Mouse (Mus musculus) midbrain, embryonic 11.5 days (tissue): Measurements from ENCODE around the gene Calhm1. TPM values are rescaled to one million over a fixed set of nuclear protein-coding genes. Genes with fewer than 3 reads are reported as not detected.

Experiments
- ATAC-seq: fragments of 200-750 bp; cut with Nextera tagmentation; 2 replicates; pipeline ENCODE4 v1.8.0; 2017; ENCODE audit warnings: moderate TSS enrichment, moderate library complexity; ENCODE audit not compliant: low FRiP score
- DNase-seq: peaks from one replicate; pipeline ENCODE4 v3.0.0; 2015; ENCODE audit warnings: low spot score; ENCODE audit errors: missing footprints
- H3K27ac ChIP-seq: fragments of 300-500 bp; sonication (generic); 2 replicates; pipeline ENCODE4 v1.5.1; 2014; ENCODE audit warnings: low read depth, low read length
- H3K27me3 ChIP-seq: fragments of 300-500 bp; sonication (generic); 2 replicates; pipeline ENCODE4 v1.6.1; 2014; ENCODE audit warnings: mild to moderate bottlenecking, low read length, moderate library complexity, mixed read lengths; ENCODE audit not compliant: control insufficient read depth, insufficient read depth
- H3K36me3 ChIP-seq: fragments of 300-500 bp; sonication (generic); 2 replicates; pipeline ENCODE4 v1.6.1; 2014; ENCODE audit warnings: mild to moderate bottlenecking, low read length, moderate library complexity, mixed read lengths; ENCODE audit not compliant: control insufficient read depth, insufficient read depth
- H3K4me1 ChIP-seq: fragments of 300-500 bp; sonication (generic); 2 replicates; pipeline ENCODE4 v1.6.1; 2014; ENCODE audit warnings: low read length; ENCODE audit not compliant: control insufficient read depth, insufficient read depth
- H3K4me2 ChIP-seq: fragments of 300-500 bp; sonication (generic); 2 replicates; pipeline ENCODE4 v1.6.1; 2014; ENCODE audit warnings: mild to moderate bottlenecking, moderate library complexity
- H3K4me3 ChIP-seq: fragments of 300-500 bp; sonication (generic); 2 replicates; pipeline ENCODE4 v1.5.1; 2014; ENCODE audit warnings: low read depth, low read length
- H3K9ac ChIP-seq: fragments of 300-500 bp; sonication (generic); 2 replicates; pipeline ENCODE4 v1.6.1; 2014; ENCODE audit warnings: low read length
- H3K9me3 ChIP-seq: fragments of 300-500 bp; sonication (generic); 2 replicates; pipeline ENCODE4 v1.6.1; 2016; ENCODE audit warnings: low read length; ENCODE audit not compliant: control insufficient read depth
- WGBS: fragments of 180-500 bp; shearing (Covaris S2); extraction: QIAGEN DNeasy Blood & Tissue Kit; methylation state at CpG from one replicate; pipeline ENCODE4 v1.1.7; 2014; 5-methylcytosine and 5-hydroxymethylcytosine counted together
- polyA plus RNA-seq: library from polyadenylated mRNA; unstranded; fragments of >200 nt; fragmentation: Nextera tagmentation; extraction: Ambion mirVana; gene quantifications from 2 replicates; pipeline ENCODE4 v1.2.1, GENCODE M21; 2014

Gene Calhm1
- polyA plus RNA-seq, 1 experiment from 2014 or later = not detected

- no peak for ATAC-seq
- peak; percentile 82 for DNase-seq
- Histone ChIP-seq H3K4me1 (peaks cover 5% of the 10 kb centered on the region), H3K36me3 (no peaks in the 10 kb centered on the region), H3K9ac (no peak overlapping the region), H3K9me3 (no peaks in the 10 kb centered on the region), H3K27ac (no peak overlapping the region), H3K4me2 (no peak overlapping the region), H3K4me3 (no peak overlapping the region), H3K27me3 (no peaks in the 10 kb centered on the region)
- 8% methylated on average over 3 of the region's 3 CpGs for WGBS
These were observed 22.7 kb upstream of the Calhm1 start for GRCm38 (mm10) chr19:47166758-47167157.

GRCm38 (mm10) chr19:47163176-47163744 is 19.2 kb upstream of the Calhm1 start:
- Histone ChIP-seq H3K9me3 (no peaks in the 10 kb centered on the region), H3K27ac (no peak overlapping the region), H3K4me2 (no peak overlapping the region), H3K4me3 (no peak overlapping the region), H3K9ac (no peak overlapping the region), H3K4me1 (peaks cover 5% of the 10 kb centered on the region), H3K36me3 (no peaks in the 10 kb centered on the region), H3K27me3 (no peaks in the 10 kb centered on the region)
- 93% methylated on average over 6 of the region's 6 CpGs for WGBS
- DNase-seq = no peak
- no peak for ATAC-seq

DNA sequence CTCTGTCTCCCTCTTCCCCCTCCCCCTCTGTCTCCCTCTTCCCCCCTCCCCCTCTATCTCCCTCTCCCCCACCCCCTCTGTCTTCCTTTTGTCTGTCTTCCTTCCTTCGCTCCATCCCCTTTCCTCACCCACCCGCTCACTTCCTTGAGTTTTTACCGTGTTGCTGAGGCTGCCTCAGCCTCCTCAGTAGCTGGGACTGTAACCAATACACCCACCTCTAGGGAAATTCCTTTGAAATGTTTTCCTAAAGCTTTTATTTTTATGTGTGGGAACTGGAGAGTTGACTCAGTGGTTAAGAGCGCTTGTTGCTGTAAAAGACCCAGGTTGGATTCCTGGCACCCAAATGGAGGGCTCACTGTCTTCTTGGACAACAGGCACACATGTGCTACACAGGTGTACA is 17.6 kb upstream of the Calhm1 start:
- peaks cover under 1% of the 10 kb centered on the region; the same call in 1 of the 2 replicates for H3K4me1 ChIP-seq
- no peak overlapping the region for H3K4me3 ChIP-seq
- H3K4me2 ChIP-seq = no peak overlapping the region
- no peaks in the 10 kb centered on the region for H3K27me3 ChIP-seq
- H3K36me3 ChIP-seq = no peaks in the 10 kb centered on the region
- no peak overlapping the region for H3K27ac ChIP-seq
- DNase-seq (no peak), ATAC-seq (no peak)
- H3K9me3 ChIP-seq = no peaks in the 10 kb centered on the region
- 64% methylated on average over 4 of the region's 4 CpGs for WGBS
- no peak overlapping the region for H3K9ac ChIP-seq

DNA sequence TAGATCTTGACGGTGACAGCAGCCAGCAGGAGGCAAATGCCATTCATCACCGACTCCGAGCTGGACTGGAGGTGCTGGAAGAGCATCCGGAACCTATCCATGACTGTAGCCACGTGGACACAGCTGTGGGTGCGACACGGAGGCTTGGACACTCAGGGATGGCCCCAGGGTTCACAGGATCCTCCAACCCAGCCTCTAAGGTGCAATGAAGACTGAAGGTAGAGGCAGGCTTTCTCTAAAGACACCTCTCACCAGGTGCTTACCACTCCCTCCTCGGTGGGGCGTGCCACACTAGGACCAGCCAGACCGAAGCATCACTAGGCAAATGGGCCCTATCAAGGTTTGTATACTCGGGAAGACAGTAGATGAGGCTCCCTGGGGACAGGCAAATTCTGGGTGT is 13.6 kb upstream of the Calhm1 start, which contains the start of gene Calhm3:
Gene Calhm3 (minus strand): TSS at position 101 of the 400 bp plus-strand sequence.
- H3K4me1 ChIP-seq = no peaks in the 10 kb centered on the region
- H3K36me3 ChIP-seq = no peaks in the 10 kb centered on the region
- H3K4me2 ChIP-seq = no peak within 1 kb of the TSS
- H3K27me3 ChIP-seq = no peaks in the 10 kb centered on the region
- no peak for ATAC-seq
- H3K27ac ChIP-seq = no peak within 1 kb of the TSS
- DNase-seq = no peak
- no peak within 1 kb of the TSS for H3K9ac ChIP-seq
- 86% methylated on average over 11 of the region's 11 CpGs for WGBS
- H3K9me3 ChIP-seq = no peaks in the 10 kb centered on the region
- no peak within 1 kb of the TSS for H3K4me3 ChIP-seq

DNA sequence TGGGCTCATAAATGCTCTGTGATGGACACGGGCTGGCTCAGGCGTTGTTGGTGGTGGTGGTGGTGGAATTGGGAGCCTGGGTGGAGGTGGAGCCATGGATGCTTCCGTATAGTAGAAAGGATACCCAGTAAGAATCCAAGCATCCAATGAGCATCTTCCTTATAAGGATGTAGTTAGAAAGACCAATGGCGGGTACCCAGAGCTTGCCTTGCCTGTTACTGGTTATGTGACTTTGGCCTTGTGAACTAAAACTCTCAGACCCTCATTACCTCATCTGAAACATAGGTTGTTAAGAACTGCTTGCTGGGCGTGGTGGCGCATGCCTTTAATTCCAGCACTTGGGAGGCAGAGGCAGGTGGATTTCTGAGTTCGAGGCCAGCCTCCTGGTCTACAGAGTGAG is 9.7 kb upstream of the Calhm1 start:
- Histone ChIP-seq H3K27ac (no peak overlapping the region), H3K9me3 (no peaks in the 10 kb centered on the region), H3K4me2 (no peak overlapping the region), H3K4me3 (no peak overlapping the region), H3K27me3 (peaks cover 6% of the 10 kb centered on the region; the same call in 1 of the 2 replicates), H3K36me3 (no peaks in the 10 kb centered on the region), H3K9ac (no peak overlapping the region), H3K4me1 (no peaks in the 10 kb centered on the region)
- DNase-seq = no peak
- 87% methylated on average over 7 of the region's 7 CpGs for whole genome bisulfite sequencing
- no peak for ATAC-seq

- no peak overlapping the region for H3K27ac ChIP-seq
- no peaks in the 10 kb centered on the region for H3K36me3 ChIP-seq
- peak overlapping the region; percentile 49 for H3K4me2 ChIP-seq
- H3K27me3 ChIP-seq = peaks cover 6% of the 10 kb centered on the region; the same call in 1 of the 2 replicates
- ATAC-seq = no peak
- no peaks in the 10 kb centered on the region for H3K4me1 ChIP-seq
- H3K9ac ChIP-seq = peak overlapping the region; percentile 47; the same call in 1 of the 2 replicates
- H3K9me3 ChIP-seq = no peaks in the 10 kb centered on the region
- no peak overlapping the region; the same call in 1 of the 2 replicates for H3K4me3 ChIP-seq
- no peak for DNase-seq
- 70% methylated on average over 12 of the region's 12 CpGs for WGBS
These were observed 8.0 kb upstream of the Calhm1 start for GRCm38 (mm10) chr19:47152062-47152369.

DNA sequence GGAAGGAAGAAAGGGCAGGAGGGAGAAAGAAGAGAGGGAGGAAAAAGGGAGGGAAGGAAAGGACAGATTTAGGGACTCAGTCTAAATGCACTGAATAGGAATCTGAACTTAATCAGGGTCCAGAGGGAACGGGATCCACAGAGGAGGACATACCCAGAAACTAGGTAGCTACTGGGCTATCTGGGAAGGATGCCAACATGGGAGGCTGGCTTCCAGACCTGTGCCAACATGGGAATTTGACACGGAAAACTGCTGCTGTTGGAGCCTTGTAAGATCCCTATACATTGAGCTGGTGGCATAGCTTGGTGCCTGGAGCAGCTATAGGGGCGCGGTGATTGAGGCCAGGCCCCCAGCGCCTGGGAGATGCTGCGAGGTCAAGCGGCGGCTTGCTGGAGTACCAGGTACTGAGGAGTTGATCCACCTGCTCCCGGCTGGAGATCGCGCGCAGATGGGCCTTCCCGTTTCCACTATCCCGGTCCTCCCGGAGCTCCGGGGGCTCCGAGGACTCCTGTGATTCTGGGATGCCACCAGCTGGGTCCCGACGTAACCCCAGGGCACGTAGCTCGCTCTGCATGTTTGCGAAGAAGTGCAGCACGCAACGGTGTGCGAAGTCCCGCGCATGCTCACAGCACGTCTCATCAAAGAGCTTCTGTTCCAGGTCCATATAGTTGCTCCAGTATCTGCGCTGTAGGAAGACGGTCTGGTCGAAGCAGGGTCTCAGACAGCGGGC is 7.4 kb upstream of the Calhm1 start:
- peak overlapping the region; percentile 47 for H3K9ac ChIP-seq
- ATAC-seq (no peak), DNase-seq (peak; percentile 89)
- 21% methylated on average over 32 of the region's 32 CpGs for WGBS
- H3K36me3 ChIP-seq = no peaks in the 10 kb centered on the region
- peak overlapping the region; percentile 49 for H3K4me2 ChIP-seq
- peak overlapping the region; percentile 25 for H3K4me3 ChIP-seq
- no peaks in the 10 kb centered on the region for H3K4me1 ChIP-seq
- no peaks in the 10 kb centered on the region for H3K9me3 ChIP-seq
- no peak overlapping the region for H3K27ac ChIP-seq
- peaks cover 6% of the 10 kb centered on the region; the same call in 1 of the 2 replicates for H3K27me3 ChIP-seq

GRCm38 (mm10) chr19:47149854-47150253 is 5.8 kb upstream of the Calhm1 start:
- Histone ChIP-seq H3K4me2 (no peak overlapping the region), H3K36me3 (no peaks in the 10 kb centered on the region), H3K4me1 (no peaks in the 10 kb centered on the region), H3K9me3 (no peaks in the 10 kb centered on the region), H3K27ac (no peak overlapping the region), H3K27me3 (peaks cover 6% of the 10 kb centered on the region; the same call in 1 of the 2 replicates), H3K4me3 (no peak overlapping the region), H3K9ac (no peak overlapping the region)
- WGBS = 67% methylated on average over 3 of the region's 4 CpGs
- DNase-seq (no peak), ATAC-seq (no peak)

DNA sequence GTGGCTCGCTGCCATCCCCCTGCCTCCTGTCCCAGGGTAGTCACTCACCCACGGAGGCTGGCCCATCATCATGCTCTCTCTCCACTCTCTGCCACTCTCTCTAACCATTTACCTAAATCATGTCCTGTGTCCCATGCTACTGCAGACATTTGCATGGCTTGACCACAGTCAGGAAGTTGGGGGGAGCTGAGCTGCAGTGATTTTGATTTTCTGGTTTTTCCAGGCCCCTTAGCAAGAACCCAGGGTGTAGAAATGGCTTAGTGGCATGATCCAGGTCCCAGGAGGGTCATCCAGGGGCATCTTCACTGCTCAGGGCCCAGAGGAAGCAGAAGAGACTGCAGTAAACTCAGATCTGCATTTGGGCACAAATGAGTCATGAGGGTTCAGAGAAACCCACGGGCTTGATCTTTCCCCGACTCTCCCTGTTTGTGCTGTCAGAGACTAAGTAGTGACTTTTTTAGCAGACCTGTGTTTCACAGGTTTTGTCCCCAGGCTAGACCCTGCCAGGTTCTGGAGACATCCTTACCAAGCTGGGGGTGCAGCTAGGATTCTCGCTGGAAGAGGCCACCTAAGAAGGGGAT is 4.3 kb upstream of the Calhm1 start:
- 79% methylated on average over 5 of the region's 5 CpGs for WGBS

More for the DNA sequence above, 4.3 kb upstream of the Calhm1 start:
- peaks cover 6% of the 10 kb centered on the region; the same call in 1 of the 2 replicates for H3K27me3 ChIP-seq
- no peaks in the 10 kb centered on the region for H3K4me1 ChIP-seq
- H3K9me3 ChIP-seq = no peaks in the 10 kb centered on the region
- H3K4me2 ChIP-seq = no peak overlapping the region
- H3K4me3 ChIP-seq = no peak overlapping the region
- H3K9ac ChIP-seq = no peak overlapping the region
- ATAC-seq (no peak), DNase-seq (no peak)
- H3K27ac ChIP-seq = no peak overlapping the region
- H3K36me3 ChIP-seq = no peaks in the 10 kb centered on the region
